Mouse (Mus musculus): Measurements from ENCODE around the gene Spag9.
"Not testable (repeated sequence)": the region's sequence is repeated elsewhere in the genome, so short reads cannot be mapped to it uniquely, and the experiment has no call there.

Gene Spag9

DNA sequence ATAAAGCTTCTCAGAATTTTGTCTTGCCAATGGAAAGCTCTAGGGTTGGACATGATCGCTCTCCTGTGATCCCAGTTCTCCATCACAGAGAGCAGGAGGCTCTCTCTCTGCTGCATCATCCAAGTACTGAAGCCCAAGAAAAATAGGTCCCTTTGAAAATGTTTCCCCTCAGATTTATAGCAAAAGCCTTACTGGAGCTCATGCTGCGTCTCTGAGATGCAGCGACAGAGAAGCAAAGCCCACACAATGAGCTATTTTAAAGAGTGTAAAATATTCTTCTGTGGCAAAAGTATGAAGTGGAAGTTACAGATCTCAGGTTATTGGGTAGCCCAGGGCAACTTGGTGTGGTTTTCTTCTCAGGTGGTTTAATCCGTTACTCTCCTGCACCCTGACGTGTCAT lies 68.0 kb downstream of the Spag9 start:
- no peak for DNase-seq

GRCm38 (mm10) chr11:94070455-94070854 lies 74.6 kb downstream of the Spag9 start:
- no peak for DNase-seq

DNA sequence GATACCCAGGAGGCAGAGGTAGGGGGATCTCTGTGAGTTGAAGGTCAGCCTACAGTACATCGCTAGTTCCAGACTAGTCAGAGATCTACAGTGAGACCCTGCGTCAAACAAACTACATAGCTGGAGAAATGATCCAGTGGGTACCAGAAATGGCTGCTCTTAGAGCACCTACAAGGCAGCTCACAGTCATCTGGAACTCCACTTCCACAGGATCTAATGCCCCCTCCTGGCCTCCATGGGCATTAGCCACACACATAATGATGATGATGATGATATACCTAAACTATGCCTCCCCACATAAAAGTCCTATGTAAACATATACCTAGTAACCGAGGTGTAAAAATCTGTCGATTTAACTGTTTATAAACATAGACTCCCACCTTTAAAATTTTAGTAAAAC lies 77.4 kb downstream of the Spag9 start:
- no peak for DNase-seq

DNA sequence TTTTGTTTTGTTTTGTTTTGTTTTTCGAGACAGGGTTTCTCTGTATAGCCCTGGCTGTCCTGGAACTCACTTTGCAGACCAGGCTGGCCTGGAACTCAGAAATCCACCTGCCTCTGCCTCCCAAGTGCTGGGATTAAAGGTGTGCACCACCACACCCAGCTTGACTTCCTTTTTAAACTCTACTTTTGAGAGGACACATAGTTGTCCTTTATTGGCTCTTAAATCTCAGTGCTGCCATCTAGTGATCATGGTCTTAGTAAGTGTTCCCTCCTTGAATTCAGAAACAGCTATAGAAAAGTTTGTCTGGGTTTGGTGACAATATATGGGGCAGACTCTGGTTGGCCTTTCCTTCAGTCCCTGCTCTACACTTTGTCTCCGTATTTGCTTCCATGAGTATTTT lies 91.1 kb downstream of the Spag9 start:
- not testable (repeated sequence) for DNase-seq

DNA sequence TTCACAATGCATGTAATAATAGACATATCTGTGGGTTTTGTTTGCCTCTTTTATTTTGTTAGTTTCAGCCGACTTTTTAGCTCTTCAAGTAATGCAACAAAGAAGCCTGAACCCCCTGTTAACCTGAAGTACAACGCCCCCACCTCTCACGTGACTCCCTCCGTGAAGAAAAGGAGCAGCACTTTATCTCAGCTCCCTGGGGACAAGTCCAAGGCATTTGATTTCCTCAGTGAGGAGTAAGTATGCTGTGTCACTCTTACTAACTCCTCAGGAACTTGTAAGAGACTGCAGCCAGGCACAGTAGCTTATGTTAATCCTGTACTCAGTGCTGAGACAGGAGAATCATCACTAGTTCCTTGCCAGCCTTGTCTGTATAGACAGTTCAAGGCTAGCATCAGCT lies 94.6 kb downstream of the Spag9 start:
- DNase-seq = no peak

GRCm38 (mm10) chr11:94097489-94097888 lies 101.6 kb downstream of the Spag9 start:
- no peak for DNase-seq

DNA sequence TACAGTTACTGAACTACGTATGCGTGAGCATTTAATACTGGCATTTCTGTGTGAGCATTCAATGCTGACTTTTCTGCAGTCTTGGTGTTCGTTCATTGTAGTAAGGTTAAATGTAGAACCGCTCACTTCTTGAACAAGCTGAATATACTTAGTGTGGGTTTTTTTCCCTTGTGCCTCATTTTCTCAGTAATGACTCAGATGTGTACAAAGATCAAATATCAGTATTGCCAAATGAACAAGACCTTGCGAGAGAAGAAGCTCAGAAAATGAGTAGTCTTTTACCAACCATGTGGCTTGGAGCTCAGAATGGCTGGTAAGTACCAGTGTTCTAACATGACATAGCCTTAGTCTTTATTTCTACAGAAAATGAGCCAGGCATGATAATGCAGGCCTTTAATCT lies 102.9 kb downstream of the Spag9 start:
- DNase-seq = no peak

GRCm38 (mm10) chr11:94113795-94114194 lies 117.9 kb downstream of the Spag9 start:
- DNase-seq = no peak

GRCm38 (mm10) chr11:94115408-94115807 lies 119.5 kb downstream of the Spag9 start:
- no peak for DNase-seq

DNA sequence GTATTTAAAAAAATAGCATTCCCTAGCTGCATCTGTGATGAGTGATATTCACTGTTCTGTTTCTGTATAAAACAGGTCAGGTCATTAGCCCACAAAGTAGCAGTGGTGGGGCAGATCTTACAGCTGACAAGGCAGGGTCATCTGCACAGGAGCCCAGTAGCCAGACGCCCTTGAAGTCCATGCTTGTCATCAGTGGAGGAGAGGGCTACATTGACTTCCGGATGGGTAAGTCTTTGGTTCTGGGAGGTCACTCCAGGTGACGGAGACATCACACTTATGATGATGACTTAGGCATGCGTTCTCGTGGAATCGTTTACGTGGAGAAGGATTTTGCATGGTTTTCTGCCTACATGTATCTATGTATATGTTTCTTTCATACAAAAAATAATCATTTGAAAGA lies 120.8 kb downstream of the Spag9 start:
- DNase-seq = no peak

DNA sequence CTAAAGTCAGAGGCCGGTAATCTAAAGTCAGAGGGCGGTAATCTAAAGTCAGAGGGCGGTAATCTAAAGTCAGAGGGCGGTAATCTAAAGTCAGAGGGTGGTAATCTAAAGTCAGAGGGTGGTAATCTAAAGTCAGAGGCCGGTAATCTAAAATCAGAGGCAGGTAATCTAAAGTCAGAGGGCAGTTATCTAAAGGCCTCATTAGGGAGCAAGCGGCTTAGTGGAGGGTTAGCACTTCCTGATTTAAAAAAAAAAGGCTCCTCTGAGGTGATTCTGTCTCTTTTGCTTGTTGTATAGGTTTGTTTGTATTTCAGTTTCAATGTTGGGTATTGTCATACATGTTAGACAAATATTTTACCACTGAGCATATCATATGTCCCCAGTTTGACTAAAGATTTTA lies 121.9 kb downstream of the Spag9 start:
- no peak for DNase-seq

GRCm38 (mm10) chr11:94118612-94119011 lies 122.7 kb downstream of the Spag9 start:
- no peak for DNase-seq

DNA sequence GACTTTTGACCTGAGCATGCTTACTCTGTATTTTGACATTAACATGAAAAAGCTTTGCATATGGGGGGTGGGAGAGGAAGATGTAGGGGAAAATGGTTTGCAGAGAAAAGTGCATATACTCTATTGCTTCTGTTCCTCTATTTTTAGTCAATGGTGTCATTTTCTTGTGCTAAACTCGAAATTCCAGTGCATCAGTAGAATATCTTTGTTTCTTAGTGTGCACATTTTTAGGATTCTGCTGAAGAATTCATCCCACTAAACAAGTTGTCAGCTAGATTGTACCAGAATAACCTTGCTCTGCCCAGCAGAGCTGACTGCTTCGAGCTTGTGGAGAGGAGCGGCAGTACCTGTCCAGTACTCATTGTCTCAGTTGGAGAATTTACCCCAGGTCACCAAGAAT lies 124.8 kb downstream of the Spag9 start:
- DNase-seq = no peak

DNA sequence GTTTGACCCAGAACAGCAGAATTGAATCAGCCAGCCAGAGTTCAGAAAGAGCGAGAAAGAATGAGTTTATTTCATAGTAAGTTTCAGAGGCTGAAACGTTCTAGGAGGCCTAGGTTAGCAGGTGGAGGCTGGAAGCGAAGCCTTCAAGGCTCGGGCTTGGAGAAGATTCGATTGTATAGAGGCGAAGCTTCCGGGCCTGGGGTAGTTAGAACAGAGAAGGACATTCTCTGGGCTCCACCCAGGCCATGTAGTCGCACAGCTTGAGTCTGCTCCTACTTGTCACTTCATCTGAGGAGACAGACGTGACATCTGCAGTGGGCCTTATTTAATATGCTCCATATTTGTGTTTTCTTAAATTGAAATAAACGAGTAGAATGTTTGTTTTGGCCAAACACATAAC lies 125.6 kb downstream of the Spag9 start:
- DNase-seq = peak; percentile 4

DNA sequence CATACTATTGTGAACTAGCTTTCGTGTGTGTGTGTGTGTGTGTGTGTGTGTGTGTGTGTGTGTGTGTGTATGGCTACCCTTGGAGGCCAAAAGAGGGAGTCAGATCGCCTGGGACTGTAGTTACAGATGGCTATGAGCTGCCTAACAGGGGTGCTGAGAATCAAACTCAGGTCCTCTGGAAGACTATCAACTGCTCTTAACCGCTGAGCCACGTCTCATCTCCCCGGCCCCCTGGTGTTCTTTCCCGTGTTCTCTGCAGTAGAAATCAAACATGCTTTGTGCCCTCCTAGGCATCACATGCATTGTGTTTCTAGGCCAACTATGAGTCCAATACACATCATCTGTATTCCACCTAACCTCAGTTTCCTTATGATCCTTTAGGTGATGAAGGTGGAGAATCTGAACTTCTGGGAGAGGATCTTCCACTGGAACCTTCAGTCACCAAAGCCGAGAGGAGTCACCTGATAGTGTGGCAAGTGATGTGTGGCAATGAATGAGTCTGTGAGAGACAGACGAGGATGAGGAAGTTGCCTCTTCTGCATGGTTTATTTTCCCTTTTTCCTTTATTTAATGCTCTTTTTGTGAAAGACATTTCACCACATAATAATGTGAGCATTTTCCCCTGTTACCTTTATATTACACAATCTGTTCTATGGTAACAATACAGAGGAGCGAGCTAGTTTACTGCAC lies 126.6 kb downstream of the Spag9 start:
- peak; percentile 4 for DNase-seq

- peak; percentile 4 for DNase-seq
These were observed 130.8 kb downstream of the Spag9 start for GRCm38 (mm10) chr11:94126701-94127100.

- DNase-seq = peak; percentile 85
These were observed 132.1 kb downstream of the Spag9 start for GRCm38 (mm10) chr11:94127966-94128365.

DNA sequence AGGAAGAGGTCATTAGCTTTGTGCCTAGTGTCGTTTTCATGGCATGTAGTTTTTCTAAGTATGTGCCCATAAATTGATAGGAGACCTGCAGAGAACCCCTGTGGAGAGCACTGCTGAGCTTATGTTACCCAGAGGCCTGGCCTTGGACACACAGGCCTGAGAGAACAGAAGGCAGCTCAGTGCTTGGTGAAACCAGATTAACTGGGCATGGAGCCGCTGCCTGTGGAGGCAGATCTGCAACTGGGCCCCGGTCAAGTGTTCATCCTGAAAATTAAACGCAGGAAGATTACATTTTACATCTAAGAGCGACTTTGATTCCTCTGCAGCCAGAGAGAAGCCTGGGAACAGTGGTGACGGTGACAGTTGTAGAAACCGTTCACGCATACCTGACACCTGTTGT lies 132.6 kb downstream of the Spag9 start:
- peak; percentile 11 for DNase-seq

DNA sequence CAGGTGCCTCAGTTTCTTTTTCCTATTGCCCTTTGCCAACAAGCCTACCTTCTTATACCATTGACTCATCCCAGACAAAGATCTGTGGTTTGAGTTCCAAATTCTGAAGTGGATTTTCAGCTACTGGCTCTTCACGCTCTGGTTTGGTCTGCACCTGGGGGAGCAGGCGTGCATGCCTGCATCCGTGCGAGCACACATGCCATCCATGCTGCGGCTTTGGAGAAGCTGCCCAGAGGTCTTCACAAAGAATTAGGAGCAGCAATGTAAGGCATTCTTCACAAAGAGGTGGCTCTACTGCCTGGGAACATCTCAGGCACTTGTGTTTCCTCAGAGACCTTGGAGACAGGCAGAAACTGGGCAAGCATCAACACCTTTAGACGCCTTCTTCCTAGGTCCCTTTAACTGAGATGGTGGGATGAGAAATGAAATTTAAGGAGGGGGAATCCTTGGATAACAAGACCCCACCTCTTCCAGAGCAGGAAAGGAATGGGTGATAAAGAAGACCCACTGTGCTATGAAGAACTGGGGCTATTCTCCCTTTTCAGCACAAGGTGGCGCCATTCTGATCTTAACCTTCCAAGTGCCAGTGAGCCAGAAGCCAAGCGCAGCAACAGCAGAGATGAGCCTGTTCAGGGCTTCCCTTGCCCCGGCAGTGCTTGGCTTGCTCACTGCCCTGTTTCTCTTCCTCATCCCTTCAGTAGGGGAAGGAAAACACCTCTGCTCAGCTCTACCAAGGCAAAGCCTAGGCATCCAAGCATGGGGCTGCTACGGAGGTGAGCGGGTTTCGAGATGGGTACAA lies 133.6 kb downstream of the Spag9 start:
- peak; percentile 52 for DNase-seq

DNA sequence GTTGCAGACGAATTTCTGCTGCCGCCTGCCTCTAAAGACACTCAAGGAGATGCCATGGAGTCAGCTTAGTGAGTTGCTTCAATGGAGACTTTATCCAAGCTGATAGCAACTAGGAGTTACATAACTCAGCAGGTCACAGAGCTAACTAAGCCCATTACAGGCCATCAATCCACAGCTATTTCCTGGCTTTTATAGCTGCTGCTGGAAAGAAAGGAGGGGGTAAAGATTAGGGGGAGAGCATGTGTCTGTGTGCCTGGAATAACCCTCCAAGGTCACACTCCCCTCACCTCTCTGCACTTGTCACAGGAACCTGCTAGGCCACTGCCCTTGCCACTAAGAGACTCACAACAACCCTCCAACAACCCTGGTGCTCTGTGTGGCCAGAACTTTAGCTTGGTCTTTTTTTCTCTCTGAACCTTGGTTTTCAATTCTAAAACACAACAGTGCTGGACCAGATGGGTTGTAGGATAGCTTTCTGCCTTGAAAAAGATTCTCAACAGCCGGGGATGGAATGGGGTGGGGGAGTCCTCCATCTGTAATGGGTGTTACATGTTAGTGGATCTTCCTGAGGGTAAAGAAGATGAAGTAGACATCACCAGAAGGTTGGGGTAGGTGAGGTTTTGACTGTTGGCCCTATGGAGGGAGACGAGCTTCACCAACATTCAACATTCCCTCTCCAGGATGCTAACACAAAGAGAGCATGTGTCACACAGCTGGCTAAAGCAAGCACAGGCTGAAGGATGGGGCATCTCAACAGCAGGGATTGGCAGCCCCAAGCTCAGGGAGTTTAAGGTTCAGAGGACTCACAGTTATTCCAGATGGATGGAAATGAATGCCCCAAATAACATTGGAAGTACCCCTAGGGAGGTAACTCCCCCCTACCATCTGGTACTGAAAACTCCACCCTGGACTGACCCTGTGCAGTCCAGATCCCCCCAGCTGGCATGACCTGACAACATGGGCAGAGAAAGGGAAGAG lies 134.5 kb downstream of the Spag9 start:
- DNase-seq = peak; percentile 7

GRCm38 (mm10) chr11:94133344-94133955 lies 137.6 kb downstream of the Spag9 start:
- peak; percentile 85 for DNase-seq

- peak; percentile 58 for DNase-seq
These were observed 138.4 kb downstream of the Spag9 start for GRCm38 (mm10) chr11:94134076-94134838.

Measured in right cerebral cortex, postnatal 14 days (tissue).